In the genomic region with DNA sequence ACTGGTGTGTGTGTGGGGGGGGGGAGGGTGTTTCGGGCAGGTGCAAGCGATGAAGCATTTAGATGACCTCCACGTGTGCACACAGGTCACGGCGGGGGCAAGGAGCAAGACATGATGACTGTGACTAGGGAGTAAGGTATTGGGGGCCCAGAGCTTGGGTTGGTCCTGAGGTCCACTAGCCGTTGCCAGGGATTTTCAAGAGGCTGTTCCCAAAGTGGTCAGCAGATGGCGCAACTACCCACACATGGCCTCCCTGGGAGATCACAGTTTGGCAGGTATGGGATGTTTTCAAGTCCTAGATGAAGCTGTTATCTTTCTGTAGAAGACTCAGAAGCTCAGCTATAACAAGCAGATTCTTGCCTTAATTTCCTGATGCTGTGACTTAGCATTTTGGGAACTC, we compare ENCODE assay signal across 8 mouse cellular contexts. TPM values are rescaled to one million over a fixed set of nuclear protein-coding genes. Genes with fewer than 3 reads are reported as not detected.
A peak's percentile ranks its signal among the peaks of the same experiment; 100 is the strongest.
DNase-seq lines count a peak whose midpoint lies in the region; ATAC-seq lines count a peak whose summit lies in the region.

No protein-coding gene starts in this region.

- no peak for ATAC-seq in frontal cortex, adult (ENCODE audit: low TSS enrichment)

- peak; percentile 59 to 66 for DNase-seq in frontal cortex, postnatal 25 days (ENCODE audit: low spot score in 2 of 2)
- peak; percentile 81 for DNase-seq in 3T3-L1 (ENCODE audit: low read depth, low spot score)
- DNase-seq in adrenal gland, adult 2 months = peak; percentile 47
- DNase-seq in embryo, embryonic 11 days = peak; percentile 76
- peak; percentile 72 to 85 for DNase-seq in kidney, postnatal 25 days
- DNase-seq in lung, postnatal 14 days = peak; percentile 88
- peak; percentile 49 to 75 for DNase-seq in spleen, postnatal 14 days (ENCODE audit: low spot score in 2 of 2)

RNA-seq across cellular contexts. Expression of a gene that starts 2.8 kb away (rescaled TPM):
- 100 to 1,000 TPM; 151 to 180 TPM for total RNA-seq in adrenal gland, adult 2 months (2021)
- 188 and 210 TPM in 2 replicates for polyA plus RNA-seq in adrenal gland, adult 2 months (2012; rRNA removed)

RNA-seq across cellular contexts. Expression of a gene that starts 7.2 kb away (rescaled TPM):
- 1 to 10 TPM; 2.3 to 2.6 TPM for total RNA-seq in adrenal gland, adult 2 months (2021)
- polyA plus RNA-seq in adrenal gland, adult 2 months (2012; rRNA removed) = 4.5 and 5.3 TPM in 2 replicates

RNA-seq across cellular contexts. Expression of a gene that starts 21.1 kb away (rescaled TPM):
- 10 to 100 TPM; 16.7 to 20.4 TPM for total RNA-seq in adrenal gland, adult 2 months (2021)
- 41.0 and 41.1 TPM in 2 replicates for polyA plus RNA-seq in adrenal gland, adult 2 months (2012; rRNA removed)

RNA-seq across cellular contexts. Expression of a gene that starts 23.3 kb away (rescaled TPM):
- total RNA-seq in adrenal gland, adult 2 months (2021) = not detected
- polyA plus RNA-seq in adrenal gland, adult 2 months (2012; rRNA removed) = 0.30 TPM in 1 of 2 replicates, not detected in the other
